ENCODE assay signal across 9 mouse cellular contexts in genomic region chr1:42697756-42698583, GRCm38 (mm10). TPM values are rescaled to one million over a fixed set of nuclear protein-coding genes. Genes with fewer than 3 reads are reported as not detected.
DNase-seq lines count a peak whose midpoint lies in the region; ATAC-seq lines count a peak whose summit lies in the region.
"Had no signal": no experiment of that assay in that cellular context is flagged by ENCODE, and none has a peak within 500 bp of the region (broad histone marks: within the 10 kb centered on the region; RNA-seq: fewer than 3 reads in every experiment).

No protein-coding gene starts in this region.

- peaks cover 30% of the 10 kb centered on the region for H3K36me3 ChIP-seq in forebrain, embryonic 14.5 days (ENCODE audit: control insufficient read depth, insufficient read depth, low read length)
- H3K36me3 ChIP-seq in kidney, embryonic 16.5 days (ENCODE audit: insufficient read depth, low read length) = no peaks in the 10 kb centered on the region
- no peaks in the 10 kb centered on the region for H3K36me3 ChIP-seq in midbrain, embryonic 16.5 days (ENCODE audit: control insufficient read depth, insufficient read depth, low read length)

- no peaks in the 10 kb centered on the region for H3K4me1 ChIP-seq in forebrain, embryonic 14.5 days (ENCODE audit: control insufficient read depth, insufficient read depth, low read length)
- H3K4me1 ChIP-seq in kidney, embryonic 16.5 days (ENCODE audit: insufficient read depth, low read length) = peaks cover 13% of the 10 kb centered on the region
- H3K4me1 ChIP-seq in midbrain, embryonic 16.5 days (ENCODE audit: control insufficient read depth, insufficient read depth, low read length) = peaks cover 11% of the 10 kb centered on the region

- H3K9me3 ChIP-seq in forebrain, embryonic 14.5 days (replicated peaks; ENCODE audit: control insufficient read depth, low read length) = no peaks in the 10 kb centered on the region
- H3K9me3 ChIP-seq in kidney, embryonic 16.5 days (ENCODE audit: low read length) = no peaks in the 10 kb centered on the region
- no peaks in the 10 kb centered on the region for H3K9me3 ChIP-seq in midbrain, embryonic 16.5 days (replicated peaks; ENCODE audit: control insufficient read depth, low read length, poor library complexity, severe bottlenecking)

- no peaks in the 10 kb centered on the region for H3K27me3 ChIP-seq in forebrain, embryonic 14.5 days (replicated peaks; ENCODE audit: control insufficient read depth, insufficient read depth, low read length)
- H3K27me3 ChIP-seq in kidney, embryonic 16.5 days (ENCODE audit: insufficient read depth, low read length) = peaks cover 86% of the 10 kb centered on the region
- no peaks in the 10 kb centered on the region for H3K27me3 ChIP-seq in midbrain, embryonic 16.5 days (ENCODE audit: control insufficient read depth, insufficient read depth, low read depth, low read length)
- H3K27me3 ChIP-seq: CH12.LX had no signal

- peak overlapping the region; percentile 97 for H3K4me2 ChIP-seq in forebrain, embryonic 14.5 days (ENCODE audit: low read length)
- peak overlapping the region; percentile 60 for H3K4me2 ChIP-seq in kidney, embryonic 16.5 days (replicated peaks; ENCODE audit: low read depth, low read length)
- H3K4me2 ChIP-seq in midbrain, embryonic 16.5 days (ENCODE audit: low read length) = peak overlapping the region; percentile 75

- peak overlapping the region; percentile 100 for H3K9ac ChIP-seq in forebrain, embryonic 14.5 days (ENCODE audit: low read length)
- peak overlapping the region; percentile 76 for H3K9ac ChIP-seq in kidney, embryonic 16.5 days (replicated peaks; ENCODE audit: low read length)
- peak overlapping the region; percentile 94 for H3K9ac ChIP-seq in midbrain, embryonic 16.5 days (ENCODE audit: low read depth, low read length)

- no peak for ATAC-seq in forebrain, embryonic 14.5 days
- no peak for ATAC-seq in kidney, embryonic 16.5 days (ENCODE audit: low FRiP score, low TSS enrichment)
- no peak for ATAC-seq in midbrain, embryonic 16.5 days
- no peak for ATAC-seq in megakaryocyte-erythroid progenitor cell, adult 5-6 weeks (replicated peaks; ENCODE audit: low FRiP score, low TSS enrichment, poor library complexity, severe bottlenecking)

- under 1% methylated on average over 74 of the region's 80 CpGs for WGBS in forebrain, embryonic 14.5 days
- under 1% methylated on average over 72 of the region's 80 CpGs for WGBS in kidney, embryonic 16.5 days
- under 1% methylated on average over 74 of the region's 80 CpGs for WGBS in midbrain, embryonic 16.5 days

- H3K4me3 ChIP-seq in forebrain, embryonic 14.5 days (ENCODE audit: low read depth, low read length) = peak overlapping the region; percentile 94
- H3K4me3 ChIP-seq in kidney, embryonic 16.5 days (ENCODE audit: low read length) = peak overlapping the region; percentile 60
- H3K4me3 ChIP-seq in midbrain, embryonic 16.5 days (ENCODE audit: low read depth, low read length) = peak overlapping the region; percentile 89

- H3K27ac ChIP-seq in forebrain, embryonic 14.5 days (ENCODE audit: low read depth, low read length) = peak overlapping the region; percentile 99
- peak overlapping the region; percentile 91 for H3K27ac ChIP-seq in kidney, embryonic 16.5 days (ENCODE audit: low read length)
- peak overlapping the region; percentile 99 for H3K27ac ChIP-seq in midbrain, embryonic 16.5 days (ENCODE audit: low read length)

- peak; percentile 13 for DNase-seq in gastrocnemius, postnatal 10 days
- no peak for DNase-seq in gastrocnemius, postnatal 25 days
- peak; percentile 60 for DNase-seq in R1 (ENCODE audit: low read depth, low spot score)
- peak; percentile 69 for DNase-seq in forebrain, embryonic 14.5 days (ENCODE audit: low spot score)
- no peak for DNase-seq in lung, adult 18-20 months

RNA-seq across cellular contexts. Expression of gene Pou3f3, which starts 2.4 kb away (rescaled TPM):
- under 1 TPM; 0.12 to 0.16 TPM for total RNA-seq in gastrocnemius, postnatal 10 days (2021)
- not detected for total RNA-seq in gastrocnemius, postnatal 25 days (2021)
- 28.9 and 35.3 TPM in 2 replicates for polyA plus RNA-seq in forebrain, embryonic 14.5 days (2014; fragmentation: Nextera tagmentation; extraction: Ambion mirVana)
- 7.6 and 8.4 TPM in 2 replicates for polyA plus RNA-seq in kidney, embryonic 16.5 days (2015; fragmentation: Nextera tagmentation; extraction: Ambion mirVana)
- 14.3 and 14.9 TPM in 2 replicates for polyA plus RNA-seq in midbrain, embryonic 16.5 days (2015; fragmentation: Nextera tagmentation; extraction: Ambion mirVana)
- total RNA-seq in megakaryocyte-erythroid progenitor cell, adult 5-6 weeks (2014; fragmentation: Nextera tagmentation) = not detected in 2 replicates
- total RNA-seq in megakaryocyte-erythroid progenitor cell, adult 5-6 weeks (2017) = not detected in 2 replicates
- total RNA-seq: CH12.LX had no signal

Comparison
In these comparisons a context has a peak if more than half of its experiments do, and no peak if none do; other contexts are left out.
1. DNase-seq: peak in gastrocnemius, postnatal 10 days (single experiment), R1 (single experiment) and forebrain, embryonic 14.5 days (single experiment); none in gastrocnemius, postnatal 25 days (single experiment) and lung, adult 18-20 months (0 of 2).
2. Peak in every context shown above with its lines, with median percentiles within 50 percentile points of each other: H3K27ac ChIP-seq, H3K4me2 ChIP-seq, H3K4me3 ChIP-seq and H3K9ac ChIP-seq.